Mouse (Mus musculus): ENCODE results near the gene Abcf2.
A peak's percentile ranks its signal among the peaks of the same experiment; 100 is the strongest.

Gene Abcf2

DNA sequence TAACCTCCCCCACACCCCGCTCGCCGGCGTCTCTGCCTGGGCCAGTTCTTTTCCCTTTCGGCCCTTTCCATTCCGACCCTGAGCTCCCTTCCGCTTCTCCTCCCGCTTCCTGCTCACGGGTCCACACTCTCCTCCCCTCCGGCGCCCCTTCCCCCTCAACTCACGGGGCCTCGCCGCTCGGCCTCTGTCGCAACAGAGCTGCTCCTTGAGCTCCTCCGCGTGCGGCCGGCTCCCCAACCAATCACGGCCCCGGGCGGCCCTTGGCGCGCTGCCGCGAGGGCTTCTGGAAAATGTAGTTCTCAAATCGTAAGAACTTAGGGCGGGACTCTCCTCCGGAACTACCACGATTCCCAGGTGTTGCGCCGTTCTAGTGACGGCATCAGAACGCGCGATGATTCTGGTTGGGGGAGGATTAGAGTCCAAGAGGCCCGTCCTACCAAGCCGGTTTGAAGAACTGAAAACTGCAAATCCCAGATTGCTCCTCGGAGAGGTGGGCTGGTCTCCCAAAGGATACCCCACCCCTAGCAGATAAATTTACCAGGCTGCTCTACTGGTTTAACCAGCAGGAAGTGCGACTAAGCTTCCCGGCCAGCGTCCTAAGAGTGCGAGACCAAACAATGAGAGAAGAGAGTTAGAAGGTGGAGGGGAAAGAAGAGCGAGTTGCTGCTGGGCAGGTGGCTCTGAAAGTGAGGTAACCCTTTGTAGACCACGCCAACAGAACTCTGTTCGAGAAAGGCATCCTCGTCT lies at the start of gene Abcf2:
TSS of gene Abcf2 (minus strand) at position 285 of the 747 bp plus-strand sequence.
- peak; percentile 99 for DNase-seq

DNA sequence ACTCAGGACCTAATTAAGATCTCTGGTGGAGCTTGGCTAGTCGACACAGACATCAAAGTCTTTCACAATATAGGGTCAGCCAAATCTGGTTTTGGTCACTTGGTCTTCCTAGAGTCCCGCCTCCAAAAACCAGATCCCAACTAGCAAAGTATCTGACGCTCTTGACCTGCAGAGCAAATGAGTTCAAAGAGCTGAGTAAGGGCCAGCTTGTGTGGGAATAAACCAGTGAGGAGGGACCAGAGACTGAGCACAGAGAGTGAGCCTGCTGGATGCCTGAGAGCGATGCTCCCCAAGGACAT lies 47.5 kb upstream of the Abcf2 start:
- no peak for DNase-seq

DNA sequence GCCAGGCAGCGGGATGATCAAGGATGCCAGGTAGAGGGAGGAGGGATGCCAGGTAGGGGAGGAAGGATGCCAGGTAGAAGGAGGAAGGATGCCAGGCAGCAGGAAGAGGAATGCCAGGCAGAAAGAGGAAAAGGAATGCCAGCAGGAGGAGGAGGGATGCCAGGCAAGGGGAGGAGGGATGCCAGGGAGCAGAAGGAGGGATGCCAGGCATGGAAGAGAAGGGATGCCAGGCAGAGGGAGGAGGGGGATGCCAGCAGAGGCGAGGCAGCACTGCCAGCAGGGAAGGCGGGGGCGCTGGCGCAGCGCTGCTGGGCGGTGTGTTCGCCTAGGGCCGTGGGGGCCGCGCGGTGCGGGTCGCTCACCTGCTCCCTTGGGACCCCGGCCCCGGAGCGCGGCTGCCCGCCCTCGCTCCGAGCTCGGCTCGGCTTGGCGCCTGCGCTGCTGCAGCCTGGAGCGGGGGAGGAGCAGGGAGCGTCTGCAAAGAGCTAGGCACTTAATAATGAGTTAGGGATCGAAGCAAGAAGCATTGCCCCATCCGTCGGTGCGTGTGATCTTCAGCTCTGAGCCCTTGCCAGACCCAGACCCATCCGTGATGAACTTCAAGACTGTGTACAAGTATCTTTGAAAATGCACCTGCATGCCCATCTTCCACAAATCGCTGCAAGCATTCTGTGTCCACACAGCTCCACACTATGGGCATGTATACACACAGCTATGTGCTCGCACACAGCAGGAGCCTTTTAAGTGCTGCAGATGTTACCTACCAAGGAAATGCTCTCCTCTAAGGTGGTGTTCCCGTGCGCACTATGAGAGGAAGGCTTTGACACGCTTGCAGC lies 46.9 kb upstream of the Abcf2 start, which contains the start of gene Smarcd3:
TSS of gene Smarcd3 (minus strand) at position 426 of the 836 bp plus-strand sequence.
- peak; percentile 94 for DNase-seq

DNA sequence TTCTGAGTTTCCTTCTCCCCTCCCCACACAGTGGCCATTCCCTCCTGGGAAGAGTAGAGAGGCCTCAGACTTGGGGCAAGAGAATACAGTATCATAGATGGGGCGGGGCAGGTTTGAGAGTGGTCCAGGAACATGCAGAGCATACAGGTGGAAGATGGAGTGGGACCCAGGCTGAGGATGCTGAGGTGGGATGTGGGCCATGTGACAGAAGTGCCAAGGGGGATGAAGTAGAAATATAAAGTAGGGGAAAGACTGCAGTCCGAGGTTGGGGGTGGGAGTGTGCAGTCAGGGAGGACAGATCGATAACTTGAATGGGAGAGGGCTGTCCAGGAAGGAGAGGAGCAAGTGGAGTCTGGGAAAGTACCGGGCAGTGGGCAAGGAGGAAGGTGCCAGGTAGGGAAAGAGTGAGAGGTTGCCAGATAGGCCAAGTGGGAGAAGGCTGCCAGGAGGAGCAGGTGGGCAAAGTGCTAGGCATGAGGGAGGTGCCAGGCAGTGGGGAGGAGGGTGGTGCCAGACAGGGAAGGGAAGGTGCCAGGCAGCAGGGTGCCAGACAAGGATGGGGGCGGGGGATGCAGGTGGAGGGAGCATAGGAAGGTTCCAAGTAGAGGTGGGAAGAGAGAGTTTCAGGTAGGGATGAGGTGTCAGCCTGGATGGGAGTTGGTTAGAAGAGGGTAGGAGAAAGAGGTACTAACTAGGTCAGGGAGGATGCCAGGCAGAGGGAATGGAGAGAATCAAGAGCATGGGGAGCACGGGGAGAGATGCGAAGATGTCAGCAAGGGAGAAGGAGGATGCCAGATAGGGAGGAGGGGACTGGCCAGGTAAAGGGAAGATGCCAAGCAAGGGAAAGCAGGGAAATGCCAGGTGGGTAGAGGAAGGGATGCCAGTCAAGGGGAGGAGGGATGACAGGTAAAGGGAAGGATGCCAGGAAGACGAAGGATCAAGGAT lies 46.0 kb upstream of the Abcf2 start:
- peak; percentile 91 for DNase-seq

DNA sequence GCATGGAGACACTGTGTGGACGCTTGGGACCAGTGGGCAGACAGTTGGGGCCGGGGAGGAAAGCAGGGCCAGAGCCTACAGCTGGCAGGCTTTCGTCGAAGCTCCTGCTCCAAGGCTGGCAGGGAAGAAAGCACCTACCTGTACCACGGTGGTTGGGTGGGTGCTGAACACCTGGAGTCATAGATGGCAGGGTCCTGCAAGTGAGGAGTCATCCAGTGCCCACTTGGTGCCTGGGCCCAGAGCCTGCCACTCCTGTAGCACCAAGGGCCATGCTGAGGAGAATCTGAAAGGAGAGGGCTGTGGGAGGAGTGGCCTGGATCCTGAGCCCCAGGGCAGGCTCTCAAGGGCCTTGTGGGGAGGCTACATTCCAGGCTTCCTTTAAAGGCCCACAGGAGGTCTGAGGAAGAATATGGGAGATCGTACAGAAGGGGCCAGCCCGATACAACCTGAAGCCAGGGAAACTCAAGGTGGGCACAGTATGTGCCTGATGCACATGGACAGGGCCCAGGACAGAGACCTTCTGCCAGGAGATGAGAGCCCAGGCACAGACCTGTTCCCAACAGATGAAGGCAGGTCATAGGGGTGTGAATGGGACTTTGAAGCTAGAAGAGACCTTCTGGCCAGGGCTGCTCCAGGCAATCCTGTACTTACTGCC lies 45.2 kb upstream of the Abcf2 start:
- DNase-seq = no peak

DNA sequence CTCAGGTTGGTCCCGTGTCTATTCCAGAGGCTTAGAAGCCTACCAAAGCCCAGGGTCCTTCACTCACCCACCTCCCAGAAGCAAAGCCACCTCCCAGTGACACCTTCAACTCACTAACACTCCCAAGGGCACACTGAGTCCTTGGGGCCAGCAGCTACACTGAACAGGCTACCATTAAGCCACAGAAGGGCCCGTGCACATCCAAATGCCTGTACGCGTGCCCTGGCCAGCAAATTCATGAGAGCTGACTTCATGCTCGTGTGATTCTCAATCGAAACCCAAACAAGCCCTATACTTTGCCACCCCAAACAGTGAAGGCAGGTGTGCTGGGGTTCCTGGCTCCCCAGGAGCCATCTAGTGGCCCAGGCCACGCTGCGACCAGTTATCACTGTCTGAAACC lies 43.4 kb upstream of the Abcf2 start:
- DNase-seq = no peak

DNA sequence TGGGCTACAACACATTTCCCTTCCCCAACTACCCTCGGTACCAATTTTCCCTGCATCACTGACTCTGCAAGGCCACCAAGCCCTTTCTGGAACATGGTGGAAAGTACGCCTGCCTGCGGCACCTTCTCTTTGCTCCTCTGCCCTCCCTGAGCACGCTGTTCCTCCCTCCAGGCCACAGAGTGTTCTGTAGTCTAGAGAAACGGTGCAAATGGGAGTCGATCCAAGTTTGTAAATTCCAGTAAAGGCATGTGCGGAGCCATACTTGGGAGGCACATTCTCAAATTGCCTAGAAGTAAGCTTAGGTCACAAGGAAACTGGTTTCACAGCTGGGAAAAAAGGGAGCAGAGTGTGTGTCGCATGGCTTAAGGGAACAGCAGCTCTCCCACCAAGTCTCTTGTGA lies 42.8 kb upstream of the Abcf2 start:
- DNase-seq = no peak

DNA sequence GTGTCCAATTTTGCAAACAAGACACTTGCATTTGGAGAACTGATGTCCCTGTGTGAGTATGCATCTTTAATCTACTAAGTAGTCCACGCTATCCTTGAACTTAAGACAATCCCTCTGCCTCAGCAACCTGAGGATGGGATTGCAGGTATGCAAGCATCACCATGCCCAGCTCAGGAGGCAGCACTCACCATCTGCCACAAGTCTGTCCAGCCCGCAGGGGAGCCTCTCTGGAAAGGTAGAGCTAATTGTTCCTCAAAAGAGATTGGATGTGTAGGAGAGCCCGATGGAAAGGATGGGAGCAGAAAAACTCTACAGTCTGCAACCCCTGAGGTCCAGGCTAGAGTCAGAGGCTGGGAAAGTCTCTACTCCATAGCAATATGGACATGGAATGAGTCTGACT lies 41.7 kb upstream of the Abcf2 start:
- DNase-seq = no peak

DNA sequence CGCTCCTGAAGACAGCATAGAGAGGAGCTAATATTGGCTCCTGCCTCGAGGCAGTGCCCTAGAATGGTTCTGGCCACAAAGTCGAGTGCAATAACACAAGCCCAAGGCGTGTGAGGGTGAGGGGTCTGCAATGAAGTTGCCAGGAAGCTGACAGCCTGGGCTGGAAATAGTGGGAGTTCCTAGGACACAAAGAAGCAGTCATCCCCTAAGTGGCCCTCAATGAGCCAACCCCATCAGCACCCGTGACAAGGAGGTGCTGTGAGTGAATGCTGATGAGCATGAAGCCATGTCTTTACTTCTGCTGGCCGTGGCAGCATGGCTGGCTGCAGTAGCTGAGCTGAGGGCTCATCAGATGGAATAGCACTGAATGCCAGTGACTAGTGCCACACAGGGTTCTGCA lies 37.8 kb upstream of the Abcf2 start:
- no peak for DNase-seq

DNA sequence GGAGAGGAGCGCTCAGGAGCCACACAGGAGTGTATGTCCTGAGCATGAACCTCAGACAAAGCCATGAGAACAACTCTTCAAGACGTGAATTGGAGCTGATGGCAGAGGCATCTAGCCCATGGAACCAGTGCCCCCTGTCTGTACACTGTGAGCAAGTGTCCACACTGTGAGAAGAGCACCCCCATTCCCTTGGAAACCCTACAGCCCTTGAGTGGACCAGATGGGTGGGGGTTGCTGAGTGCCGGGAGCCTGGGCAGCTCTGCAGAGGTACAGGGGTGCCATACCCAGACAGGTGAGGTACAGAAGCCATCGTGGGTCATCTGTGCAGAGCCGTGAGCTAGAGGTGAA lies 35.0 kb upstream of the Abcf2 start:
- peak; percentile 20 for DNase-seq

DNA sequence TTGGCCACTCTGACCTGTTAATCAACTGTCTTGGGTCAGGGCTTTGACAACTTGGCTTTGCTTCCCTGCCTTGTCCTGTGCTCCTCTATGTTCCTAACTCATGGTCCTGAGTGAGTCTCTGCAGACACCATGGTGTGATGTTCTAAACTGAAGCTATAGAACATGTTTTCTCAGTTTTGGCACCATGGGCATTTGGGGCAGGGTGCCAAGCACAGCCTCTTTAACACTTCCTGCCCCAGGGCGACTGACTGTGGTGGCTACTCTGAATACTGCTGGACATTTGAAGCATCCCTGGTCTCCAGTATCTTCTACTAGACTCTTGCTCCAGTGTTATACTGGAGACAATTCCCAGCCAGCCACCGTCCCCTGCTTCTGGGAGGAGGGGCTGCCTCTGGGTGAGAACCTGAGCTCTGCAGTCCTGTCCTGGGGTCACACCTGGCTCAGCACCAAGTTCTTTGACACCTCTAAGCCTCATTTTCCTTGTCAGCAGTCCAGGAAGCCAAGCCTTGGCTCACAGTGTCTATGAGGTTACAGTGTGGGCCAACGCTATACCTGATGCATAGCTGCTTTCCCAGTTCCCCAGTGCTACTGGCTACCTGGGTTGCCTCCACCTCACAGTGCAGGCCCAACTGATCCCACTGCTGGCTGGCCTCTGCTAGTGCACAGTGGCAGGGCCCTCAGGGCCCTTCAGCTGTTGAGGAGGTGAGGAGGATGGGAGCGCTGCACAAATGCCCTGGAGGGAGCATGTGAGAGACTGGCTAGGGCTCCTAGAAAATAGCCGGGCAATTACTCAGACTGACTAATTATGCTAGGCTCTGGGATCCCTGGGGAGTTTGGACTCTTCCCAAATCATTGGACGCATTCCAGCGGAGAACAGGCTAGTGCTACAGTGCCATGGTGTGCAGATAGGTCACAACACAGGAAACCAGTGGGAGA lies 34.4 kb upstream of the Abcf2 start:
- peak; percentile 72 for DNase-seq

DNA sequence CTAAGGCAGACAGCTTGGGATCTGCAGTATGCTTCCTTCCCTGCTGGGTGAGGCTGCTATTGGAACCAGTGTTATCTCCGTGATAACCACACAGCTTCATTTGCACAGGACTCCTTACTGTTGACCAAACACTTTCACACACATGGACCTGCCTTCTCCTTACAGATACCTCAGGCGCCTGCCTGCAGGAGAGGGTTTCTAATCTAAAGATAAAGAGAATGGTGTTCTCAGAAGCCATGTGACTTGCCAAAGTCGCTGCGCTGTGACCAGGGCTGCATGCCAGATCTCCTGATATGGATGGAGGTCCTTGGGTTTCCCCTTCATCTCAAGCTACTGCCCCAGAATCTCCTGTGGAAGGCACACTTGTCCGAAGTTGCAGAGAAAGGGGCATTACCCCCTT lies 32.1 kb upstream of the Abcf2 start:
- no peak for DNase-seq

DNA sequence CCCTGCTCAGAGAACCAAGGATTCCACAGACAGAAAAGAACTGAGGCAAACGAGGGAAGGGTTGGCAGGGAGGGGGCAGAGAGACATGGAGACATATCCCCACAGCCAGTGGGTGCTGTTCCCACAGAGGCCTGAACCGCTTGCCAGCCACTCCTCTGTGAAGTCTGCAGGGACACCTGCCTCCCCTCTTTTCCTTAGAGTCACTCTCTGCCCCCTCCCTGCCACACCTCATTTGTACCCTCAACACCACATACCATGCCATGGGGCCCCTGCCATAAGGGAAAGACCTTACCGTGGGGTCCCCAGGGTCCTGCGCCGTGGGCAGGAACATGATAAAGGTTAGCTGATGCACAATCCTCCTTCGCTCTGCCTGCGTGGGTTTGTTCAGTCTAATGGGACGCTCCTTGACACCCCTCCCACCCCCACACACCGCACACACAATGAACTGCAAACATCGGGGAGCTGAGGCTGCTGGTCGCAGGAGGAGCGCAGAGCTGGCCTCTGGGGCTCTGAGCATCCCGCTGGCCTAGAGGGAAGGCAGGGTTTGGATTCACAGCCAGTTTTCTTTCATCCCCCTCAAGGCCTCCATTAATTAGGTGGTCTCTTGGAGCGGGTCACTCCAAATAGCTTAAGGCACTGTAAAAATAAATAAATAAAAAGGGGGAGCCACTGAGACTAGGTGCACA lies 28.9 kb upstream of the Abcf2 start:
- DNase-seq = no peak

DNA sequence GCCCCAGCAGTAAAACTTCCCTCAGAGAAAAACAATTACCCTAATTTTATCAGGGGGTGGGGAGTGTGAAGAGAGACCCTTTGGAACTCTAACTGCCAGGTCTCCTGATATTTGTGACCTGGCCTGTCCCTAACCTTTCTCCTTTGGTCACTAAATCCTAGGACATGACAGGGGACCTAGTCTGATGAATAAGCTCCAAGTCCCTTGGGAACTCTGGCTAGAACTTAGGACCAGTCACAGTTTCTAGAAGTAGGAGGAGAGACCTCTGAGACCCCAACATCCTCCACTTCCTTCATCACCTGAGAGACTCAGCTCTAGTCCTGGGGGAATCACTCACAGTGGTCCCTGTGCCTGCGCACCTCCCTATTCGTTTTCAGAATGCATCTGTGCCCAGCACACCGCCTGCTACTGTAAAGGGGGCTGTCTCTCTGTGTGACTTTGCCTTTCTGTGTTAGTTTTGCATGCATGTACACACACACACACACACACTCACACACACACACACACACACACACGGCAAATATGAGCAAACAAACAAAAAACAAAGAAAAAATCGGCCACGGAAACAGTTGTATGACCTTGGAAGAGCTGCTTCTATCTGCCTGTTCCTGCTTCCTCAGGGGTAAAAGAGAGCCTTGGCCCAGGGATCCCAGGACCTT lies 28.2 kb upstream of the Abcf2 start:
- DNase-seq = no peak

DNA sequence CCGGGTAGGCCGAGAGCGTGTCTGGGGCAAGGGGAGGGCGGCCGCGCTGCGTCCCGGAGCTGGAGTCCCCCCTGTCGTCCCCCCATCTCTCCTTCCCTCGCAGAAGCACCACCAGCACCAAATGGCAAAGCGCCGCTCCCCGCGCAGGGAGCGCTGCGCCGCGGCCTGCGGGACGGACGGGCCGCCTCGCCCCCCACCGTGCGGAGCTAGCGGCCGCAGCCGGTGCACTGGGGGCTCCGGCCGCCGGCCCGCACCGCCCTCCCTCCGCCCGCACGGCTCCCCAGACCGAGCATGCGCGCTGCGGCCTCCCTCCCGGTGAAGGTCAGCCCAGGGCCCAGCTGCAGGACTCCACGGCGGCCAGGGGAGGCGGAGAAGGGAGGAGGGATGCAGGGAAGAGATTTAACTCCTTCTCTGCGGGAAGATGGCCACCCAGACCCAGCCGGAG lies 27.4 kb upstream of the Abcf2 start:
- peak; percentile 77 for DNase-seq

DNA sequence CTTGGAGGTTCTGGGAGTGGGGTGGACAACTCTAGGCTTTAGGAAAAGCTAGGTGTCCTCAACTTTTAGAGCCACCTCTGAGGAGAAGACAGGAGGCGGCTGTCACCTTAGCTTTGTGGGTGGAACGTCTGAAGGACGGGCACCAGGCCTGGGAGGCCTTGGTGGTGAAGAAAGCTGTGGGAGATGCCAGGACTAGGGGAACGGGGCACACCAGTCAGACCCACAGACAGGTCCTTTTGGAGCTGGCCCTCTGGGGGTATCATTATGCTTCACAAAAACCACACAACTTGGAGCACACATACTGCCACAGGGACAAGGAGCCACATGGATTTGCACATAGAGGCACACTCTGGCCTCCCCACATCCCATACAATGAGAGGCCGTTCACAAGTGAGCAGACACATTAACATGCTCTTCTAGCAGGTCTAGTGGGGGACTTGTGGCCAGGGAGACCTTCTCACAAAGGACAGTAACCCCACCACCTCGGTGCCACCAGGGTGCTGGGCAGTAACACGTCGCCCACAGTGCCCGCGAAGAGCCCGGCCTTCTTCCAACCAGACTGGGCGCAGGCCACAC lies 26.9 kb upstream of the Abcf2 start:
- no peak for DNase-seq

DNA sequence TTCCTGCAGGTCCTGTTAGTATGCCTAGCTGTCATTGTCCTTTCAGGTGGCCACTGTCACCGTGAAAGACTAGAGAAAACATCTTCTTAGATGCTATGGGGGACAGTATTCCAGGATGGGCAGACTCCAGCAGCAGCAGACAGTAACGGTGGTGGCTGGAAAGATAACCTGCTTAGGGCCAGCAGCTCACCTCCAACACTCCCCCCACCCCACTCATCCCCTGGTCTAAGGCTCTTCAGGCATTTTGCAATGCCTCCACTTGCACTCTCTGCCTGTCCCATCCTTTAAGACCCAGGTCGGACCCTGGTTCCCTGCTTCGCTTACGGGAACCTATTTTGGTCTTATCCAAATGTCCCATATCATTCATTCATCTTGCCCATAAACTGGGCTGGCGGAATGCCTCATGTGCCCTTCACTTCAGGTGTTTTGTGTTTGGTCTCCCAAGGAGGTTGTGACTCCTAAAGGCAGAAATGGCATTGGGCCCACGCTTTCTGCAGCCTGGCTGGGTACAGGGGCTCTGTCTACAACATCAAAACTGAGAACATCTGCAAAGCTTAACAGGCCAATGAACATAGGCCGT lies 26.3 kb upstream of the Abcf2 start:
- no peak for DNase-seq

DNA sequence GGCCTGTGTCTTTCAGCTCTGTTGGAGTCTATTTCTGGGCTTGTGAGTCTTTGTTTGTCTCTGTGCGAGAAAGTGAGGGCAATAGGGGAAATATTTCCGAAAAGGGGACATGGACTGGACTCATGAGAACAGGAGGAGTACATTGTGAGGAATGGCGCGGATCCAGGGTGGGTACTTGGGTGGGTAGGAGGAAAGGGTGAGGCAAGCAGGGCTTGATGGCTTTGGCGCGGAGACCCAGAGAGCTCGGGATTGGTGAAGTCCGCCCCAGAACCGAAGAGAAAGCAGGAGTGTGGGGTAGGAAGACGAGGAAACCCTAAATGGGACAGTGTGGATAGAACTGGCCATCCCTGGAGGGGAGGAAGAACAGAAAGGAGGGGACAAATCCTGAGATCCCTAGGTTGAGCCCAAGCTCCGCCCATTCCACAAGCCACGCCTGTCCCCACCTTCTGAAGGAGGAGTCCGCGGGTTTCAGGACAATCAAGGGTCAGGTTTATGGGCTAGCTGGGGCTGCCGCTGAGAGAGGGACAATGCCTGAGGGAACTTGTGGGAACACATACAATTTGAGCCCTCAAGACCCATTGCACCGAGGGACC lies 25.6 kb upstream of the Abcf2 start:
- DNase-seq = peak; percentile 61
